Mouse (Mus musculus): ENCODE results near the gene Fibp. TPM values are rescaled to one million over a fixed set of nuclear protein-coding genes. Genes with fewer than 3 reads are reported as not detected.

The Fibp gene
- total RNA-seq, 1 experiment from 2014 or later, result 137 TPM

- ATAC-seq (ENCODE audit: extremely low read depth, insufficient number of reproducible peaks, low FRiP score, poor library complexity, severe bottlenecking), result no peak
Measured at GRCm38 (mm10) chr19:5459019-5459418, 1.4 kb upstream of the Fibp start.

- no peak for ATAC-seq (ENCODE audit: extremely low read depth, insufficient number of reproducible peaks, low FRiP score, poor library complexity, severe bottlenecking)
Measured at GRCm38 (mm10) chr19:5459896-5460295, 519 bp upstream of the Fibp start.

- ATAC-seq (ENCODE audit: extremely low read depth, insufficient number of reproducible peaks, low FRiP score, poor library complexity, severe bottlenecking), result no peak
Measured at GRCm38 (mm10) chr19:5461411-5461810, 996 bp downstream of the Fibp start.

- no peak for ATAC-seq (ENCODE audit: extremely low read depth, insufficient number of reproducible peaks, low FRiP score, poor library complexity, severe bottlenecking)
Measured at GRCm38 (mm10) chr19:5463212-5463611, 2.8 kb downstream of the Fibp start.

GRCm38 (mm10) chr19:5463791-5464562 is 3.6 kb downstream of the Fibp start:
- no peak for ATAC-seq (ENCODE audit: extremely low read depth, insufficient number of reproducible peaks, low FRiP score, poor library complexity, severe bottlenecking)

- ATAC-seq (ENCODE audit: extremely low read depth, insufficient number of reproducible peaks, low FRiP score, poor library complexity, severe bottlenecking), result no peak
Measured at GRCm38 (mm10) chr19:5465037-5465436, 4.6 kb downstream of the Fibp start.

GRCm38 (mm10) chr19:5466916-5467500 is 6.6 kb downstream of the Fibp start:
- no peak for ATAC-seq (ENCODE audit: extremely low read depth, insufficient number of reproducible peaks, low FRiP score, poor library complexity, severe bottlenecking)

GRCm38 (mm10) chr19:5468374-5468773 is 8.0 kb downstream of the Fibp start, which contains the start of gene Ctsw:
Ctsw (minus strand) TSS chr19:5468507.
- no peak for ATAC-seq (ENCODE audit: extremely low read depth, insufficient number of reproducible peaks, low FRiP score, poor library complexity, severe bottlenecking)

GRCm38 (mm10) chr19:5471846-5472245 is 11.4 kb downstream of the Fibp start:
- no peak for ATAC-seq (ENCODE audit: extremely low read depth, insufficient number of reproducible peaks, low FRiP score, poor library complexity, severe bottlenecking)

GRCm38 (mm10) chr19:5472857-5473256 is 12.4 kb downstream of the Fibp start:
- ATAC-seq (ENCODE audit: extremely low read depth, insufficient number of reproducible peaks, low FRiP score, poor library complexity, severe bottlenecking), result no peak

- no peak for ATAC-seq (ENCODE audit: extremely low read depth, insufficient number of reproducible peaks, low FRiP score, poor library complexity, severe bottlenecking)
Measured at GRCm38 (mm10) chr19:5473720-5474119, 13.3 kb downstream of the Fibp start, which contains the start of gene Efemp2. Efemp2 (plus strand) TSS chr19:5473954.

- ATAC-seq (ENCODE audit: extremely low read depth, insufficient number of reproducible peaks, low FRiP score, poor library complexity, severe bottlenecking), result no peak
Measured at GRCm38 (mm10) chr19:5474281-5475068, 14.1 kb downstream of the Fibp start.

- ATAC-seq (ENCODE audit: extremely low read depth, insufficient number of reproducible peaks, low FRiP score, poor library complexity, severe bottlenecking), result no peak
Measured at GRCm38 (mm10) chr19:5475069-5475714, 14.8 kb downstream of the Fibp start.

- no peak for ATAC-seq (ENCODE audit: extremely low read depth, insufficient number of reproducible peaks, low FRiP score, poor library complexity, severe bottlenecking)
Measured at GRCm38 (mm10) chr19:5477004-5477667, 16.7 kb downstream of the Fibp start.

GRCm38 (mm10) chr19:5477668-5478300 is 17.4 kb downstream of the Fibp start:
- ATAC-seq (ENCODE audit: extremely low read depth, insufficient number of reproducible peaks, low FRiP score, poor library complexity, severe bottlenecking), result no peak

GRCm38 (mm10) chr19:5480016-5480415 is 19.6 kb downstream of the Fibp start:
- ATAC-seq (ENCODE audit: extremely low read depth, insufficient number of reproducible peaks, low FRiP score, poor library complexity, severe bottlenecking), result no peak

- ATAC-seq (ENCODE audit: extremely low read depth, insufficient number of reproducible peaks, low FRiP score, poor library complexity, severe bottlenecking), result no peak
Measured at GRCm38 (mm10) chr19:5481398-5481797, 21.0 kb downstream of the Fibp start.
